Mouse (Mus musculus) urinary bladder, adult 2 months (tissue): ENCODE measurements around the gene Cwc22. TPM values are rescaled to one million over a fixed set of nuclear protein-coding genes. Genes with fewer than 3 reads are reported as not detected.

Source experiments
- DNase-seq: peaks from one replicate; pipeline ENCODE4 v3.0.0; 2022; ENCODE audit warnings: low spot score
- polyA plus RNA-seq: library from polyadenylated mRNA; depleted of rRNA; stranded (reverse); fragments of >200 nt; gene quantifications from 2 replicates; pipeline ENCODE4 v1.2.3, GENCODE M21; 2012

Cwc22 gene
- polyA plus RNA-seq, 1 experiment: 27.5 TPM

DNA sequence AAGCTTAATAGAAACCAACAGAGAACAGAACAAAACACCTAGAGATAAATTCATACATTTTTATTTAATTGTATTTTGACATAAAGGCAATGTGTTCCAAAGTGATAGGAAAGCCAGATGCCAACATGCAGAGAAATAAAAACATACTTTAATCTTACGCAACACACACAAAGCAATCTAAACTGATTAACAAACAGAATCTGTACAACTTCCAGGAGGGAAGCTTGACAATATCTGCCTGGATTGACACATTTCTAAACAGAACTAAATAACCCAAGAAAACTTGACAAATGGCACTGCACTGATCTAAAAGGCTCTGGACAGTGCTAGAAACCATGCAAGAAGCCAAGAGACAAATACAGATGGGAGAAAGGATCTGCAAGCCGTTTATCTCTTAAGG lies 20.2 kb downstream of the Cwc22 start:
- DNase-seq: no peak

DNA sequence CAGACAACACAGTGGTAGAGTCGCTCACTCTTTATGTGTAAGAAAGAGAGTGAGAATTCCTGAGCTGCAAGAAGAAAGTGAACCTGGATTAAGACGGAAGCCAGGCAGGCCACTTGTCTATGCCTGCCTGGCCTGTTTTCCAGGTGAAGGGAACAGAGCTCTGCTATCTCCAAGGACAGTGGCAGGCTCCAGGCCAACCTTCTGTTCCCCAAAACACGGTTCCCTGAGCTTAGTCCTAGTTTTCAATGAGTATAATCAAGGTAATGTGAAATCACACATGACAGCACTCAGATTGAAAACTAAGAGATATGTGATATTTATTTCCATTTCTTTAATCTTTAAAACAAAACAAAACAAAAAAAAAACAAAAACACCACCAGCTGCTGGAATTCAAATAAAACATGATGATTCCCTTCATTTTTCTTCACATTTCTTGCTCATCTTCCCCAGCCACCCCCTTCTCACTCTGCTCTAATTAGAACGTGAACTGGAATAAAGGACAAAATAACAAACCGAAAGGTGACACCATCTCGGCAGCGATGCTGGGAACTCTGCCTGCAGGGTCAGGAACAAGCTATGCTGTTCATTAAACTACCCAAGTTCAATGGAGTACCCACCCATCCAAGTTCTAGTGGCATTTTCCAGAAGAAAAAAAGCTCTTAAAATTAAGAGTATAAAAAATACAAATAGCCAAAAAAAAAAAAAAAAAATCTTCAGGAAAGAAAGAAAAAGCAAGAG lies 20.8 kb downstream of the Cwc22 start:
- DNase-seq: no peak

DNA sequence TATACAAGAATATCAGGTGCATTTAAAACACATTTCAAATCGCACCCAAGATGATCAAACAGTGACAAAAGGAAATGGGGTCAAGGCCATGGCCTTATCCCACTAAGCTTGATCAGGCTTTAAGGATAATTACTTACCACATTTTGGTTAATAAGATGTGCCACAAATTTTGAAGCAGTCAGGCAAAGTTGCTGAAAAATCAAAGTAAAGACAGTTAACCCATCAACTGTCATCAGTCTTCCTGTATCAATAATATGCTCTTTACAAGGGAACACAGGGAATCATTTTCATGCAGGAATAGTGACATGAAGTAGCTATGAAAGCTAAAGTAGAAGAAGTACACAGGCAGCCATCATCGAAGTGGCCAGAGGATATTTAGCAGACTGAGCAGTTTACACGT lies 22.2 kb downstream of the Cwc22 start:
- DNase-seq: no peak

DNA sequence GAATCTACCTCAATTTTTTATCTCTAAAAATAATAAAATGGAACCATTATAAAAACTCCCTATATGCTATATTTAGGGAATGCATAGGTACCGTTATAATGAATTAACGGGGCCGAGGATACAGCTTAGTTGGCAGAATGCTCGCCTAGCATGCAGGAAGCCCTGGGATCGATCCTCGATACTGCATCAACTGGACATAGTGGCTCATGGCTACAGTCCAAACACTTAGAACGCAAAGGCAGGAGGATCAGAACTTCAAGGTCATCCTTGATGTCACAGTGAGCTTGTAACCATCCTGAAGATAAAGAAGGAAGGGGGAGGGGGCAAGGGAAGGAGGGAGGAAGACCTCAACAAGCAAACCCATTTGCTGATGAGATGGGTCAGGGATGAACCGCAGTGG lies 23.0 kb downstream of the Cwc22 start:
- DNase-seq: no peak

DNA sequence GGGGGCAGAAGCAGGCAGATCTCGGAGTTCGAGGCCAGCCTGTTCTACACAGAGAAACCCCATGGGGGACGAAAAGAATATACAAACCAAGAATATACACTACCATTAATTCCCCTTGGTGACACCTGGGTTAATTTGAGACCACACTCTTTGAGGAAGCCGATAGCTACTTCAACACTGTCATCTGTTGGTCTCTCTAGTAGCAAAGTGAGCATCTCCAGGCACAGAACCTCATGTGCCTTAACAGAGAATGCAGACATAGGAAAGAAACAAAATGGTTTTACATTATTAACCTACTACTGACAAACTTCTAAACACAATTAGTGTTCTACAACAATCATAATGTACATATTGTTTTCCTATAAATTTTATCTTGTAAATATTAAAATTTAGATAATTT lies 24.9 kb downstream of the Cwc22 start:
- no peak for DNase-seq

DNA sequence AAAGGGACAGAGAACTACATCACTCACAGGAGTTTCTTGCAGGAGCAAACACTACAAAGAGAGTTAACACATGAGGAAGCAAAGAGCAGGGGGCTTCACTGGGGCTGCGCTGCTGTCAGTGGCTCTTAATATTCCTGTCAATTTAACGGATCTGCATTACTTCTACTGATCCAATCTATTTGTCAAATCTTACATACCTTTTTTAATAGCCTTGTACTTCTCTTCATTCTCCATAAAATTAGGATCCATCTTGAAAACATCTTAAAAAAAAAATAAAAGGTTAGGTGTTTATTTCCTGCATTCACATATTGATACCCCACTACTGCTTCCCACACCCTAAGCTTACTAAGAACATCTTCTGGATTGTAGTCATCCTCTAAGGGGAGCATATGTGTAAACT lies 25.6 kb downstream of the Cwc22 start:
- no peak for DNase-seq

DNA sequence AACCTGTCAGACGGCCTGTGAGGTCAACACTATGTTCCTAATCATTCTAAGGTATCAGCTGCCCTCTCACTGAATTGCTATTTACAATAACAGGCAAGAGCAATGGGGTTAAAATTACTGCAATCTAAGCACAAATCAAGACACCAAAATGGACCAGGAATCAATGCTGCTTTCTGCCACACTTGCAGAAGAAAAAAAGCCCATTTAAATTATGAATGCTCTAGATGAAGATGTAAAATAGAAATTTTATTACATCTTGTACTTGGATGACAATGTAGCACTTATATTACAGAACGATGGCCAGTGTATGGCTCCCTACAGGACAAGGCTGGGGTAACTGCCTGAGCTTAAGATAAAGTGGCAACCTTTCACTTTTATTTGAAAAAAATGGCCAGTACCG lies 27.7 kb downstream of the Cwc22 start:
- no peak for DNase-seq

DNA sequence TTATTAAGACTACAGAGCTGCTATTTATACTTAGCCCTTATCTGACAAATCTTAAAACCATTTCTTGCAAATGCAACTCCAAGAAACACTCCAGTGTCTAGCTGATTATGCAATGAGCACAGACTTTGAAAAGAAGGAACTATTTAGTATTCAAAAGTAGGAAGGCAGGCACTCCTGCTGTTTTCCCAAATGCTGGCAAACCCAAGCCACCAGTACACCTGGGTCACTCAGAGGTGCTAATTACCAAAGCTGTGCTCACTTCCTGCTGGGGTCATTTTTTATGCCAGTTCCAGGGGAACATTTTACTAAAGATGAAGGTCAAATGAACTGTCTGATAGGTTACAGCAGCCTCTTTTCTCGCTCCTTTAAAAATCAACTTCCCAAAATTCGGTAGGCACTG lies 28.2 kb downstream of the Cwc22 start:
- DNase-seq: no peak

DNA sequence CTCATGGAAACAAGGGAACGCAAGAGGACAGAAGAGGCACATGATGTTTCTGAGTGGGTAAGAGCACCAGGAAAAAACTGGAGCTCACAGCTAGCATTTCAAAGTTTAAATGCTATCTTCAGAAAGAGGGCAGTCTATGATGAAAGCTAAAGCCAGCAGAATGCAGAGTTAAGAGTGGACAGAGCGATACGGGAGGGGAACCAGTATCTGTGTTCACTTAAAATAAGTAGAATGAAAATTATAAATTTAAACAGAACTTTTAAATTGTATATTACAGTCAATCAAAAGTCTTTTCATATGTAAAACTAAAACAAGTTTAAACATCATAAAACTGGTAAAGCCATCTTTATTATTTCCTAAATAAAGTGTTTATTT lies 28.8 kb downstream of the Cwc22 start:
- DNase-seq: no peak

DNA sequence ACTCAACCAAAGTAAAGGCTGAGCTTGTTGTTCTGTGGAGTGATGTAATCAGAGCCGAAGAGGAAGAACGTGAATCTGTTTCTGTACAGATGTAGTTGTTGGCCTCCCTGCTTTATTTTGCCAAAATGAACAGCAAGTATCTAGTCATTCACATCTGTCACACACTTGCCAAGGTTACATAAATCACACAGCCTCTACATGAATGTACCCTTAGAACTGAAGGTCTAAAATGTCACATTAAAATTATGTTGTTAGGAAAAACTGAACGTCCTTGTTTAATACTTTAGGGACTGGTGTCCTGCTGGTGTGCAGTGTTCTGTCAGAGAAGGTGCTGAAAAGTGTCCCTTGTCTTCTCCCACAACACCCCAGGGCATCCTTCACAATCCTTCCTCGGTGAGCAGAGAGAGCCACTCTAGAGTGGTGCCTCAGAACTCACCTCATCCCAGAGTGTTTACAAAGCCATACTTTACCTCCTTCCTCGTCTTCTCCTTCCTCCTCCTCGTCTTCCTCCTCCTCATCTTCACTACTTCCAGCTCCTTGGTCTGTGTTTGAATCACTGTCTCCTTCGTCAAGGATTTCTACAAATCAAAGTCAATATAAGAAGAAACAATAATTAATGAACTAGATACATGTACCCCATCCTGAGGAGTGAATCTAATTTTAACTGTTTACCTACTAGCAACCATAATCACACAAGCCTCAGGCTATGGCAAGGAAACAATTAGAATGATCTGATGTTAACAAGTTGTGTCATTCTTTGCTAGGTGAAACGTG lies 29.4 kb downstream of the Cwc22 start:
- DNase-seq: no peak

DNA sequence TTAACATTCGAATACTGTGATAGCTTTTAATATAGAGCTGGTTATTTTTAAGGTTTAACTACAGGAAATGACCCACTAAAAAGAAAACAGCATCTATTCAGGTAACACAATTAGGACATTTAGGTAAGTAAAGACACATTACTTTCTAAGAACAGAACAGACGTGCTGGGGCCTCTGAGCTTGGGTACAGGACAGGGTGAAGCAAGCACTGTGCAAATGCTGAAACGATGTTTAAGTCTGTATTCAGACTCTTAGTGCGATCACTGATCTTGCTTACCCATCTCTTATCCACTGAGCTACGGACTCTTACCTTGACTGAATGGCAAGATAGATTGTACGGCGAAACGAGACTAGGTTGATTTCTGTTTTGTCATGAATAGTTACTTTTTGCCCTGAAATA lies 31.0 kb downstream of the Cwc22 start:
- no peak for DNase-seq

DNA sequence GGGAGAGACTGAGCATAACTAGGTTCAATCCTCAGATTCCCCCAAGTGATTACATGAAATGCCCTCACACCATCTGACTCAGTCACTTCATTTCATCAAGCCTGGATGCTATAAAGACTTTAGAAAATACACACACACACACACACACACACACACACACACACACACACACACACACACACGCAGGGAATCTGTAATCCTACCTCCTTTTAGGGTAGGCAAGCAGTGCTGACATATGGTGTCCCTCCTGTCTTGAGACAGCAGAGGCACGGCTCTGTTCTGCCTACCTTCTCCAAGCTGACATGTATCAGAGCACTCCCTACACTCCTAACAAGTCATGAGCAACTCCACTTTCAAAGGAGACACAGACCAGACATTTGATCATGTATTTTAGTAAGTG lies 32.5 kb downstream of the Cwc22 start:
- DNase-seq: no peak

DNA sequence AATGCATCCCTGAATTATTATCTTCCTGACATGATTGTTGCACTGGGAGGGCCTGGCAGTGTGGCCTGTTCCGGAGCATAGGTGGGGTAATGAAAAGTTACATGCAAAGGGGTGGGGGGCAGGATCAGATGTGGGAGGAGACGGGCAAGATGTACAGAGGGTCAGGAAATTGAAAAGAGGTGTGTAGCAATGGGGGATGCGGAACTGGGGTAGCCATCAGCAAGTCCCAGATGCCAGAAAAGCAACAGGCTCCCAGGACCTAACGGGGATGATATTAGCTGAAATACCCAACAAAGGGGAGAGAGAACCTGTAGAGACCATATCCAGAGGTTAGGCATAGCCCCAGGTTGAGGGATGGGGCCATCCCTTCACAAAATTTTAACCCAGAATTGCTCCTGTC lies 34.0 kb downstream of the Cwc22 start:
- DNase-seq: no peak

DNA sequence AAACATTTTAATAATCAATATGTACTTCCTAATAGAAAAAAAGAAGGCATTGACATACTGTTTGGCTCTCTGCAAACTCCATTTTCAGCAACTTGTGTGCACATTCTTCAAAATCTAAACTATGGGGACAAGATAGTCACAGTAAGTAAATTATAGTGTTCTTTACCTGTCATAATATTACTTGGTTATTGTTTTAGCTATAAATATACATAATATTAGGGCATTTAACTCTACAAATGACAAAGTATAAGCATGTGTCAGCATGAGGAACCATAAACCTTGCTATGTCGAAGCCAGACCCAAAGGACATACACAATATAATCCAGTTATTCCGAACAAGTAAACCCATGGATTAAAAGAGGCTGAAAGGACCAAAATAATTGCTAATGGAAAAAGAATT lies 34.7 kb downstream of the Cwc22 start:
- no peak for DNase-seq

DNA sequence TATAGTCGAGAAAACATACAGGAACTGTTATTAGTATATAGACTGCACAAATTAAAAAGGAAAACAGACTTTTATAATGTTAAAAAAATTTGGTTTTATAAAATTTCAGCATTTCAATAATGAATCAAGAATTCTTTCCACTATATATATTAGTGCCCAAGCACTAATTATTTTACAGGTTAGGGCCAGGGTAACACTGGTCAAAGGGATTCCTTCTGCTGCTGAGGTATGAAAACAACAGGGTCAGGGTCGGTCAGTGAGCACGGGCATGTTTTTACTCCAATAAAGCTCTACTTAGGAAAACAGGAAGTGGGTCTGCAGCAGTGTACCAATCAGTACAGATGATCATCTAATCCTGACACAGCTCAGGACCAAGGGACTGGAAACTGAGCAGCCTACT lies 36.0 kb downstream of the Cwc22 start:
- no peak for DNase-seq

DNA sequence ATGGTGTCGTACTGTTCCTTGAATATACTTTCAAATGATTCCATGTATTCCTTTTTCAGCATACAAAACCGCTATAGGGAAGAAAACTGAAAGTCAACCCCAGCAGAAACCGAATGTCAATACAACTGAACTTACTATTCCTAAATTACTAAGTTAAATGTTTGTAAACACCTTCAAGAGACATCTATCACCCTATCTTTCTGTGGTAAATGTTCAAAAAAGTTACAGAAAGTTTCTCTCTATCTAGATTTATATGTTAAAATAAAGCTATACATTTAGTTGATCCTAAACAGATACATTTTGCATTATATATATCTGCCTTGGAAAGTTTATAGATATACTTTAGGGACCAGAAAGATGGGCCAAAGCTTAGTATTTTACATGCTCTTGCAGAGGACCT lies 39.0 kb downstream of the Cwc22 start:
- no peak for DNase-seq

DNA sequence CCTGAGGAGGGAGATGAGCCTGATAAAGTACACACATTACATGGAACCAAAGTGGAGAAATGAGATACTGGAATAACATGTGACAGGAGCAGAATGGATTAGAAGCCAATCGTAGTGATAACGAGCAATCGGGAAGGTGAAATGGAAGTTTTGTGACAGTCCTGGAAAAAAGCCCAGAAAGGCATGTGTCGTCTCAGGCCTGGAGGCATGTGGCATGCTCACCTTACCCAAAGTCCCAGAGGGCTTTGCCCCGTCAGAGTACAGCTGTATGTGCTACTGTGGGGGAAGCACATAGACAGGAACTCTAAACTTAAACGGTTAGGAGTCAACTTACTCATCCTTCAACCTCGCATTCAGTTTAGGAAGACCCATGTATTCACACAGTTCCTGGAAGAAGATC lies 41.2 kb downstream of the Cwc22 start:
- DNase-seq: no peak

DNA sequence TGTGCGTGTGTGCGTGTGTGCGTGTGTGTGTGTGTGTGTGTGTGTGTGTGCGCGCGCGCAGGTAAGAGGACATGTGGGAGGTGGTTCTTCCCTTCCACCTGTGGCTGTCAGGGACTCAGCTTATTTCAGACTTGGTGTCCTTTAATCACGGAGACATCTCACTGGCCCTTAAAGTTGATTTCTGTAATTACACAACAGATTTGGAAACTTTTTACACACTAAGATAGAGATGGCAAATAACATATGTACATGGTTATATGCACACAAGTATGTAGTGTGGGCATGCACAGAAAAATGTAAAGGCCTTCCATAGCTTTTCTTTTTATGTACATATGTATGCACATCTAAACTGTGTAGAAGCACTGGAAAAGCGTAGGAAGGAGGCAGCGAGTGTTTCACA lies 41.7 kb downstream of the Cwc22 start:
- DNase-seq: no peak

DNA sequence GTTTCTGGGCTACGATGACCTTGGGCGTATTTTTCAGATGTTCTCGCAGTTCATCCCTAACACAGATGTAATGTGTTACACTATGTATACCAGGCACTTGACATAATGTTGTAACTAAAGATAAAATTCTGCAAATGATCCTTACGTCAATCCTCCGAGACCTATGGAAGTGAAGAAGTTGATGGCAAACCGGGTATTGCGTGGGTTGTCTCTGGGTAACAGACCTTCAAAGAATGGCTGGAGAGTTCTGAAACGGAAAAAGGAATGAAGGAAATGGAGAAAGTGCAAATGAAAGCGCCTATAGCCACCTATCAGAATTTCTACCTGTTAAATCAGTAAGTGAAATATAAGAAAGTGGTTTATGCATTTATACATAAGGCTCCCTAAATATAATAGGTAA lies 42.2 kb downstream of the Cwc22 start:
- no peak for DNase-seq

DNA sequence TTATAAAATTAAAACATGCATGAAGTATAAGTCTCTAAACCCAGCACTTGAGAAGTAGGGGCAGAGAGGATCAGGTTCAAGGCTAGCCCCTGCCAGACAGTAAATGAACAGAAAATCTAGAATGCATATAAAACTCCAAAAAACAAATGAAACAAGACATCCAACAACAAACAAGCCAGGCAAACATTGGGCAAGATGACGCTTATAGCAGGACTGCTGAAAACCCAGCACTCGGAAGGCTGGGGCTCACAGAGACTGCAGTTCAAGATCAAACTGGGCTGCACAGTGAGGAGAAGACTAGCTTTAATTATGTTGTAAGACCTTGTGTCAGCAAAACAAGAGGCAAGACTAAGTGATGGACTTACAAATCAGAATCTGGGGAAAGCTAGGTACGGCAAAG lies 43.1 kb downstream of the Cwc22 start:
- DNase-seq: no peak

DNA sequence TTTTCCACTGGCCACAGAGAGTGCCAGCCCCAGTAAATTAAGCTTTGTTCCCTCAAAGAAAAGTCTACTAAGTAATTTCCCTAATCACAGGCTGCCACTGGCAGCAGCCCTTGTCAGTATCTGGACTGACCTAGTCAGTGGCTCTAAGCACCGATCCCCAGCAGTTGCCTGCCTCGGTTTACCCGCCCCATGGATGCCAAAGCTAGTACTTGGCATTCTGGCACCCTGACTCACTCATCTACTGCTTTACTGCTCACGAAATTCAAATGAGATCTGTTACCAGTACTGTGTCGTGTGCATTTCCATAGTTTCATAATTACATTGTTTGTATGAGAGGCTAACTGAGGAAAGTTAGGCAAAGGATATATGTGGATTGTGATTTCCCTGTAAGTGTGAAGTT lies 44.9 kb downstream of the Cwc22 start:
- DNase-seq: no peak

DNA sequence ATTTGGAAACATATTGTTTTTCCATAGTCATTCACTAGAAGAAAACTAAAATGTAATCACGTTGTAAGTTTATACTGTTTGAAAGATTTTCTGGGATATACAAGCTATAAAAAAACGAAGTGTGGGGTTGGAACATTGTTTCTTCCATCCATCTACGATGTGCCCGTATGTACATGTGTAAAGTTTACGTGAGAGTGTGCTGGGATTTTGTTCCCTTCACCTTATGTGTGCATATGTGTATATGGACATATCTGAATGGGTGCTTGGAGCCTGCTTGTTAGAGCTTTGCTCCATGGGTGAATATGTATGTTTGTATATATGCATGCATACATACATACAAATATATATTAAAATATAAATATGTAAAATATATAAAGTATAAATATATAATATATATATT lies 45.4 kb downstream of the Cwc22 start:
- no peak for DNase-seq

DNA sequence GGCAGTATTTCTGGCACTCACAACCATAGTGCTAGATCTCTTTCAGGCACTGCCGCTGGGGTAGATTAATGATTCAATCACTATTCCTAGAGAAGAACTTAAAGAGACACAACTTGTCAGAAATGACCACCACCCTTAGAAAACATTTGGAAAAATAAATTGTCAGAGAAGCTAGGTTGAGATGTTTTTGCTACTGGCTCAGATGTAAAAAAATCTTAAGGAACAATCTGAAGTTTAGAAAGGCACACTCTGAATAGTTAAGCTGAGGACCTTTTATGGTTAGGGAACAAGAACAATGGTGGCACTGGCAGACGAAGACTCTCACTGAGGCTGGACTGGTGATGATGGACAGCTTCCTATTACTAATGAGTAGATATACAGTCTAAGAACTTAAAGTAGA lies 46.1 kb downstream of the Cwc22 start:
- no peak for DNase-seq

DNA sequence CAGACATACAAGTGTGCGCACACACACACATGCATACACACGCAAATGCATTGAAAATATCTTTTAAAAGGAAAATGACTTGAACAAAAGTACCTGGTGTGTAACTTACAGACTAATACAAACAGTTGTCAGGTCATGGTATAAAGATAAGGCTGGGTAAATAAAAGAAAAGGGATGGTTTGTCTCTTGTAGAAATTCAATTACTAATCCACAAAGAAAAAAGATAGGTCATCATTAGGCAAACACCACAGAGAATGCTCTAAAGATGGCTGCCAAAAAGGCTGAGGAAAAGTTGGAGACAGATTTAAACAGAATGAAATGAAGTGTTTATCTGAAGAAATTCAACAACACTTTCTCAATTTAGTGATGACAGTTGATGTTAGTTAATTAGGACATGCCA lies 47.7 kb downstream of the Cwc22 start:
- no peak for DNase-seq
